Mouse (Mus musculus) kidney, adult 18-20 months (tissue): ENCODE results near the gene Cdh4.
A peak's percentile ranks its signal among the peaks of the same experiment; 100 is the strongest.

Experiments used
- DNase-seq: peaks from one replicate; pipeline ENCODE4 v3.0.0; 2021

Cdh4 gene

DNA sequence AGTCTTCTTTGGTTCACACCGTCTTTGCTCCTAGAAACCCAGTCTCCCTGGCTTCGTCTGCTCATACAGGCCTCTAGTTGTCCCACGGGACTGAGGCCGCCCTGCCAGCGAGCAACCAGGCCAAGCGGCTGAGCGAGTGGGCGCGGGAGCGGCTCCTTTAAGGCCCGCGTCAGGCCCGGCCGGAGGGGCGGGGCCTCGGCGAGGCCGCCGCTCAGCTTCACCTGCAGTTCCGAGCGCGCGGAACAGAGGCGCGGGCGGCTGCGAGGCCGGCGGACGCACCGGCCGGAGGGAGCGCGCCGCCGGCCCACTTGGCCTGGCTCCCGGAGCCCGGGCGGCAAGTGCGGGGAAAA, at the start of gene Cdh4:
Gene Cdh4 (plus strand): TSS at position 241 of the 350 bp plus-strand sequence.
- peak; percentile 84 for DNase-seq

DNA sequence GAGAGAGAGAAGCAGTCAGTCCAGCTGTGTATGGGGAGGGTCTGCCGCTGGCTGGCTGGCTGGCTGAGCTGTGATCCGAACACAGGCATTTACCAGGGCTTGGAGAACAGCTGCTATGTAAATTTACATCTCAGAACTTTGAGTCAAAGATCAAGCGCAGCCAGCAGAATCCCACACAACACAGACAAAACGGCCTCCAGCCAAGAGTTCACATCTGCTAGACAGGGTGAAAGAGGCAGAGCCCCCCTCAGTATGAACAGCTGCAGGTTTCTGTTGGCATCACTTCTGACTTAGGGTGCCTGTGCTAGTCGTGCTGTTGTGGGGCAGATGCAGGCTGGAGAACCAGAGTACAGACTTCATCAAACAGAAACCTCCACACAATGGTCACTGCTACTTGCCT, 46.8 kb upstream of the Cdh4 start:
- no peak for DNase-seq

DNA sequence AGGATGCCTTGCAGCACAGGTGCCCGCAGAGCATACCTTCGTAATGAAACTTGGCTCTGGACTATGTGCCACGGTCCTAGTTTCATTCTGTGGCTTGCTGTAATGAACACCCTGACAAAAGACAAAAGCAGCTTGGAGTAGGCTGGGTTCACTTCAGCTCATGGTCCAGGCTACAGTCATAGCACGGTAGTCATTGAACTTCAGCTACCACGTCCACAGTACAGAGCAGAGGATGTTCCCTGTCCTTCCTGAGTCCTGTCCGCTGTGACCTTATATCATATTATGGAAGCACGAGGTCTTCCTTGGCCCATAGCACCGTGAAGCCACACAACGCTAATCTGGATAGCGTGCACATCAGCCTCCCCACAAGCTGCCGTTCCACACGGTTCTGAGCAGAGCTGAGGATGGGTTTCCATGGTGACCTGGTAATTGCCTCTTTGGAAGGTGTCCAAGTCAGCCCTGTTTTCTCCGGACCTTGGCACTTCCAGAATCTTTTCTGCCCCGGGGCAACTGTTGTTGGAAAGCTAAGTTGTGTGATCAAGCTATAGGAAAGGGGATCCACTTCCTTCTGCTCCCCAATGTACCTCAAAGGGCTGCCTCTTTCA, 42.5 kb upstream of the Cdh4 start:
- DNase-seq = no peak

DNA sequence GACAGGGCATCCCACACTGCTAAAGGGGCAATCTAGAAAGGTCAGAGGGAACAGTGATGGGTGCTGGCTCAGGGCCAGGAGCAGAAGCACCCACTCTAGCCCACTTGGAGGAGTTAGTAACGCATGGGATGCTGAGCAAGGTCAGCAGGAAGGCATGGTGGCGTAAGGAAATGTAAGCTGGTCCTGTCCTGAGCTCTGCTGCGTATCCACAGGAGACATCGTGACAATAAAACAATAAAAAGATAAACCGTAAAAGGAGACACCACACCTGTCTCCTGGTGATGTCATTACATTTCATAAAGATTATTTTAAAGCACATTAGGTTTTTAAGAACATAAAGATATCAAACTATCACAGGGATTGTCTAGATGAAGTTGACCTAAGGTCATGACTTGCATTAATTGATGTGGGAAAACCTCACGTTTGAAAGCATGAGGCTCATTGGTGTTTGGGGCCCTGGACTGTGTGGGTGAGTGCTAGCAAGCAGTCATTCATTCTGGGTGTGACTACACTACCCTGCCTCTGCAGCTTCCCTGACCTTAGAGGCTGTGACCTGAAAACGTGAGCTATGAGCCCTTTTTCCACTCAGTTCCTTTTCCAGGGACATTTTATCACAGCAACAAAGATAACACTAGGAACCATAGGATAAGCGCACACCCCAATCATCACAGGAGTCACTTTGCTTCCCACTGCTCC, 31.2 kb upstream of the Cdh4 start:
- no peak for DNase-seq

DNA sequence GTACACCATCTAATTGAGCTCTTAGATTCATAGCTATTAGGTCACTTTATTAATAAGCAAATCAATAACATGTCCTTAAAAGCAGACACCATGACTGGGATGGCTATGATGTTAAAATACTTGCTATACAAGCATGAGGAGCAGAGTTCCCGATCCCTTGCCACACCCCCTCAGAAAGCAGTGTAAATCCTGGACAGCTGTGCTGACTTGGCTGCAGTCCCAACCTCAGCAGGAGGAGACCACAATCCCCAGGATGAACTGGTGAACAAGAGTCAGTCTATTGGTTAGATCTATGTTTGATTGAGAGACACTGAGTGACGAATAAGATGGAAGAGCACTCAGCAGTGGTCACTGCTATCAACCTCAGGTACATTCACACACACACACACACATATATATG, 29.3 kb upstream of the Cdh4 start:
- no peak for DNase-seq

DNA sequence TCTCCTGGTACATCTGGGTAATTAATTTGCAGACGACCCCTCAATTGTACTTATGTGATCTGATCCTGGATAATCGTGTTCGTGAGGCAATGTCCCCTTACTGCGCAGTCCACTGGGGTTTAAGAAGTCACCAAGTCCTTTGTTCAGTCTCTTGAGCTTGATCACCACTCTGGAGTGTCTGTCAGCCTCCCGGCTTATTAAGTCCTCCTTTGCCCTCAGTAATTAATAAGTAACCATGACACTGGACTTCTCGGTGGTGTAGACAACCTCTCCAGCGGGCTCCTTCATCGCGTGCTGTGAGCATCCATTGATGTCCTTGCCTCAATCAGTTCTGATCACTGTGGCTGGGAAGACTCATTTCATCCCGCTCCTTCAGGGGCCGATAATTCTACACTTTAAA, 28.0 kb upstream of the Cdh4 start:
- DNase-seq = no peak

DNA sequence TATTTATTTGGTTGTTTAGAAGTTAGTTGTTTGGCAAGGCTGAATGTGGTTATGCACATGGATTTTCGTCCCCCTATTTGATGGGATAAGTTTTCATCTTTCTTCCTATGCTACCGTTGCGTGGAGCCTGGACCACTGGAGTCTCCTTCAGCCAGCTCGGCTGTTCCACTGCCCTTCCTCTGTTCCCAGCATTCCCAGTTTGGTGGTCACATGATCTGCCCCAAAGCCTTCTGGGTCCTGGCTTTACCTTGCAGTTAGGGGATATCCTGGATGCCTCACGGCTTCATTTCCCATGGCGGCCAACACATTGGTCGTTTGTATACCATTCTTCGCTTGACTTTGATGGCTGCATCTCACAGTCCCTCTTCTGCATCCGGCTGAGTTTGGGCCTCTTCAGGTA, 27.5 kb upstream of the Cdh4 start:
- no peak for DNase-seq

DNA sequence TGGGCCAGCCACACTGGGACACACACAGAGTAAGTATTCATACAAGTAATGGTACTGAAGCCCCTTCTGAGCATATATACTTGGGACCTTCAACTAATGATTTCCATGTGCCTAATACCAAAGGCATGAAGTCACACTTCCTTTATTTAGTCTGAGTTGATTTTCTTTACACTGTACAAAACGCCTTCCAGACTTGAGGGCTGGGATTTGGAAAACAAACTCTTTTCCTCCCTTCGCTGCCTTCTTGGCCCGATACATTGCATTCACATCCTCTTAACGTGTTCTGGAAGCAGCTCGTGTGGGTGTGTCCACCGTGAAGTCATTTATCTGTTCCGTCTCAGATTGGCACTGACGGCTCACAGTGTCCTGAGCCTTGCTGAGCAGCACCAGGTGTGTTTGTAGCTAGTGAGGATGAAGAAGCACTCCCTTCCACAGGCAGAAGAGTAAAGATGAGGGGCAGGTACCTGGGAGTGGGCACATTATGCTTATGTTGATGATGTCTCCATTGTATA, 26.3 kb upstream of the Cdh4 start:
- DNase-seq = no peak

DNA sequence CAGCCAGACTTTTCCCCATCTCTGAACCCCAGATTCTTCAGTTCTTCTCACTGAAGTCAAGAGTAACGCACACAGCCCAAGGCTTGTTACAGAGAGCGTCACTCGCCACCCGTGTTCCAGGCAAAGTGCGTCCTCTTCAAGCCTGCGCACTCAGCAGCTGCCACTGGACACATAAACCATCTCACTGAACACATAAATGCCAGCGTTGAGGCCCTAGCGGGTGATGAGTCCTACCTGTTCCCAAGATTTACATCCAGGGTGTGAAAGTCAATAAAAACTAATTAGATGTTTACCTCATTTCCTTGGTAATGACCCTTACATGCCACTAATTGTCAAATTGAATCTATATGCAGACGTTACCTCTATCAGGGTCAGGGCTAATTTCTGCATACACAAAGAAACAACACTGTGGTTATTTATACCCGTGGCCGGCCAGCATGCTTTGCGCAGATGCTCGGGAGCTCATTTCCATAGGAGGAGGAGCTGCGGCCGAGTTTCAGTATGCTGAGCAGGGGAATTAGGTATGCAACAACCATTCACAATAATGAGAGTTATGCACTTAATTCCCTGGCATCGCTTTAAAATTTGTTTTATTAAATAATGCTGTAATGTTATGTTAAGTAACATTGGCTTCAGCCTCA, 25.5 kb upstream of the Cdh4 start:
- no peak for DNase-seq

DNA sequence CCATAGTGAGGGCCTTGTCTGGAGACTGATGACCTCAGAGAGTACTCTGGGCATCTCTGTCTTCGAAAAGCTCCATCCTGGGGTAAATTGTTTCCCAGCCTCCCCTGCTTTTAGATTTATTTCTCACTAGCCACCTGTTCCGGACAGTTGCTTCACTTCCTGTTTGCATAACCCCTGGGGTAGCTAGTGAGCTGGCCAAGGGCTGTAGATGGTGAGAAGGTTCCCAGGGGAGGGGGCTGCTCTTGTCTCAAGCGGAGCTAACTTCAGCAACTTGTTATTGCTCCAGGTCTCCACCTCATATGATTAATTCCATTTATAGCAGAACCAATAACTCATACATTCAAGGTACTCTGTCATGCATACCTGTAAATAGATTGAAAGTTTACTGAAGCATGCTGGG, 16.6 kb upstream of the Cdh4 start:
- no peak for DNase-seq

DNA sequence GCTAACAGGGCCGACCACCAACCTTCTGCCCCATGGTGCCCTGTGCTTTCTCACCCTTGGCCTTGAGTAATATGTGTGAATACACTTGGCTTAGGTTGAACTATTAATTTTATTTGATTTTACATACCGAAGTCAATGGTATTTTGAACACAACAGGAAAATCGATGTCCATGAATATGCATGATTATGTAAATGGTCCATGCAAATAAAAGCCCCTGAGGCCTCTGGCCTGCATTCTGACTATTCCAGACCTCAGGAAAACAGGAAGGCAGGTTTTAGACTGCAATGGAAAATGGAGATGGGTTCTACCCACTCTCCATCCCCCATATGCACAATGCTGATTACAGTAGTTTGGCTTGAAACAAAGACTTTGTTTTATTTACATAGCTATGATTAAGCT, 13.3 kb upstream of the Cdh4 start:
- no peak for DNase-seq

DNA sequence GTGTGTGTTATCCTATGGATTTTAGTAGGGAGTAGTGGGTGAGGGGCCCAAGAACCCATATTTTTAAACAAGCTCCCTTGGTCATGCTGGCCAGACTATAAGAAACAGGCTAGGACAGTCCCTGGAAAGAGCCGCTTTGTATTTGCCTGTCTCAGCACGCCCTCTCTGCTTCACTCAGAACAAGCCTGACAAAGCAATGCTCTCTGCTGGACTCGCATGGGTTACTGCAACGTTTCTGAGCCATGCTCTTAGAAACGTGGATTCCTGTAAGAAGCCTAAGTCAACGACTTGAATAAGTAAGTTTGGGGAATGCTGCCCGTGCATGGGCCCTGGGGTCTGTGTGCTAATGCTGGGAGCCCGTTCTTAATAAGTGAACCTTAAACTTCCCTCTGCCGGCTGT, 2.1 kb upstream of the Cdh4 start:
- DNase-seq = no peak

DNA sequence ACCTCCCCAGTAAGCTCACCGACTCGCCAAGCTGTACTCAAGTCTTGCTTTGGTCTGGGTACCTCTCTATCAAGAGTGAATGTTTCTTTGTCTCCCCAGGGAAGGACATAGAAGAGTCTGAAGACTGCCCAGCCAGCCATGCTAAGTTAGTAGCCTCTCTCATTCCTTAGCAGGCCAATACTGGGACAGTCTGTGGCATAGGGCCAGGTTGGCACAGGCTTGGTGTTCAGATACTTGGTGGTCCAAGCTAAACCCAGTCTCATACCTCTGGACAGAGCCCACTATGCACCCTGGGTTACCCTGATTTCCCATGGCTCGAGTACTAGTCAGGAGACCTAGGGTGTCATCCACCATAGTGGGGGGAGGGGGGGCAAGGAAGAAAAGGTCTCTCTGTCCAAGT, 1.1 kb upstream of the Cdh4 start:
- no peak for DNase-seq

DNA sequence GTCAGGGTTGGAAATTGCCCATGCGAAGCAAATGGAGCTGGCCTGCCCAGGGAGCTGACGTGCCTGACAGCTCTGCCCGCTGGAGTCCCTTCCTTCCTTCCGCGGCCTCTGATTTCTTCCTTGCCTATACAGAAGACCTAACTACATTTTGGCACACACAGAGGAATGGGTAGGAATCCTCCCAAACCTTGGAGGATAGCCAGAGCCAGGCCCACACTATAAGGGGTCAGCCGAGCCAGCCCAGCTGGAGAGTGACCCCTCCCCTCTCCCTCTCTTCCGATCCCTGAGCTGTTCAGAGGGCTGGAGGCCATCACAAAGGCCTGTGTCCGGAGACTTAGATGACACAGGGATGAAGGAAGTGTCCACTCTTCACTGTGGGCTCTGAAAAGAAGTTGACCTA, 514 bp upstream of the Cdh4 start:
- DNase-seq = peak; percentile 13

DNA sequence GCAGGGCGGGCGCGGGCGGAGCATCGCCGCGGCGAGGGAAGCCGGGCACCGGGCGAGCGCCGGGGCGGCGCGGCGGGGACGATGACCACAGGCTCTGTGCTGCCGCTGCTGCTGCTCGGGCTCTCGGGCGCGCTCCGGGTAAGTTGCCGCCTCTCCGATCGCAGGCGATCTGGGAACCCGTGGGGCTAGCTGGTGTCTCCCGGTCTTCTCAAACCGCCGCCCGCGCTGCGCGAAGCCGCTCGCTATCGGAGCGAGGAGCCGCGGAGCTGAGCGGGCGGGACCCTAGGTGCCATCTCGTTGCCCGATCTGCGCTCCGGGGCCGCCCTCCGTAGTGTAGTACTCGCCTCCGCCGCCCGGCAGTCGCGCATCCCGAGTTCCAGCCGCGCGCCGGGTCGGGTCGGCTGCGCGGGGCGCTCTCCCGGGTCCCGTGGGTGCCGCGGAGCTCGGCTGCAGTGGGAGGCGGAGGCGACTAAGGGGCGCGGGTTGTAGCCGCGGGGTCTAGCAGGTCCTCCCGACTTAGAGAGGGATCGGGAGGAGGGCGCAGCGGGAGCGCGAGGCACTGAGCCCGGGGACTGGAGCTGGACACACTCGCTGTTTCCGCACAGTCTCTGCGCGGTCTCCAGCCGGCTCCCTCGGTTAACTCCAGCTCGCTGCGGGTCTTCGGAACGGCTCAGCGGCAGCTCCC, 452 bp downstream of the Cdh4 start:
- no peak for DNase-seq

DNA sequence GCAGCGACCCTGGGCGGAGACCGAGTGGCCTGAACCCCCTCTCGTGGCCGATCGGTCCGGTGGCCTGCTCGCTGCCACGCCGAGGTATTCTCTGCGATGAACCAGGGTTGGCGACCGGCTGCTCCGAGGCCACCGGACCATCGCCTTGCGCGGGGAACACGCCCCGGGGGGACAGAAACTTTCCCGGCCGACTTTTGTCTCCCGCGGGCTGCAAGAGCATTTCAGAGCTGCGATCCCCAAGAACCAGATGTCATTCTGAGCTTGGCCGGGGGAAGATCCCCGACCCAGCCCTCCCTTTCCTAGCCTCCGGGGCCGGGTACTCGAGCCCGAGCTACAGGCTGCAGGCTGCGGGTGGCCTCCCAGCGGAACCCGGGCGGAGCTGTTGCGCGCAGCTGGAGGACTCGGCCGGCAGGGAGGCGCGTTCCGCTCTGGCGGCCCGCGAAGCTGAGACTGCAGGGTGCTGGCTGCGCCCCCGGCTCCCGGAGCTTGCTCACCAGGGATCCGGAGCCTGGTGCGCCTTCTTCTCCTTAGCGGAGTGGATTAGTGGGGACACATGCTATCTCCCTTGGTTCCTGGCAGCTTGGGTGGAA, 1.1 kb downstream of the Cdh4 start:
- peak; percentile 64 for DNase-seq

DNA sequence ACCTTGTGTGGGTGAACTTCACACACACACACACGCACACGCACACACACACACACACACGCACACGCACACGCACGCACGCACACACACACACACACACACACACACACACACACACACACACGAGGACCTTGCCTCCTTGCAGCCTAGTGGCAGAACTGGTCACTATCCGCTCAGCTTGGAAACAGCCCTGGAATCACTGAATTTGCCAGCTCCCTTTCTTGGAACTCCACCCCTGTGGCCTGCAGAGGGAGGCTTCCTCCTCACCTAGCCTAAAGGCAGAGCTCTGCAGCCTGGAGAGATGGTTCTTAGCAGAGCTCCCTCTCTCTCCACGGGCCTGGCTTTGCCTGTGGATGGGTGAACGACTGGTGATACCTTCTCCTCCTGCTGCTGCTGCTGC, 1.7 kb downstream of the Cdh4 start:
- no peak for DNase-seq

DNA sequence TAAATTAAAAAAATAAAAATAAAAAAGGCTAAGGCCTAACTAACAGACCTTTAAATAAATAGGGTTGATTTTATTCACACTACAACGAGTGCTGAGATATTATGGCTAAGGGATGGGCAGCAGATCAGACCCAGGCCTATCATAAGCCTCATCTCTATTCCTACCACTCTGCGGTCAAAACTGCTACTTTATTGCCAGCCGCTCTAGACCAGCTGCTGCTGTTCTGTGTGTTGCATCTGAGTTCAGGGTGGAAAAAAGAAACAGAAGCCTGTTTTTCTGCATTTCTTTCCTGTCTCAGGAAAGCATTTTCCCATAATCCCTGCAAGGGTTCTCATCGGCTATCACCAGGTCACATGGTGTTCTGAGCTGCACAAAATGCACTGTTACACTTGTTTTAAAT, 6.0 kb downstream of the Cdh4 start:
- no peak for DNase-seq

DNA sequence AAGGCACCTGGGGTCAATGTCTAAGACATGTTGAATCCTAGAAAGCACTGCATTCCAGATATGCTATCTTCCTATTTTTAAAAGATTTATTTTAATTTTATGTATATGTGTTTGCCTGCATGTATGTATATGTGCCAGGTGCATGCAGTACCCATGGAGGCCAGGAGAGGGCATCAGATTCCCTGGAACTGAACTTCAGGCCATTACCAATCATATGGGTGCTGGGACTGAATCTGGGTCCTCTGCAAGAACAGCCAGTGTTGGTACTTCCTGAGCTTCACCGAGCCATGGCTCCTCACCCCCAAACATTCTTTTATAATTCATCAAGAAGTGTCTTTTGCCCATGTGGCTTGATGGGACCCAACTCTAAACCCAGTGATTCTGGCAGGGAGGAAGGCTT, 6.8 kb downstream of the Cdh4 start:
- DNase-seq = no peak

DNA sequence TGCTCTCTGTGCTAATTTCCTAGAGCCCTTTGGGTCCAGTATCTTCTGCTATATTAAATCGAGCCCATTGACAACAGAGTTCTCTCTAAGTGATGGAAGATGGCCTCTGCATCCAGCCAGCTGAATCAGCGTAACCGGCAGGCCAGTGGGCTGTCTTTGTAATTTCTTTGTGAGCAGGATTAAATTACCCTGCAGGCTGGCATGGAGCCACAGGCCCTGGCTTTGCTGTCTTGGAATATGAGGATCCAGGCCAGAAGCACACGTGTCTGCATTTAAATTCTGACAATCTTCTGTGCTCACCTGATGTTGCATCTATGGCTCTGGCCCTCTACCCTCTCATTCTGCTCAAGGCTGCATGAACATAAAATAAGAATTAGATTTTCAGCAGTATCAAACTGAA, 17.0 kb downstream of the Cdh4 start:
- no peak for DNase-seq

DNA sequence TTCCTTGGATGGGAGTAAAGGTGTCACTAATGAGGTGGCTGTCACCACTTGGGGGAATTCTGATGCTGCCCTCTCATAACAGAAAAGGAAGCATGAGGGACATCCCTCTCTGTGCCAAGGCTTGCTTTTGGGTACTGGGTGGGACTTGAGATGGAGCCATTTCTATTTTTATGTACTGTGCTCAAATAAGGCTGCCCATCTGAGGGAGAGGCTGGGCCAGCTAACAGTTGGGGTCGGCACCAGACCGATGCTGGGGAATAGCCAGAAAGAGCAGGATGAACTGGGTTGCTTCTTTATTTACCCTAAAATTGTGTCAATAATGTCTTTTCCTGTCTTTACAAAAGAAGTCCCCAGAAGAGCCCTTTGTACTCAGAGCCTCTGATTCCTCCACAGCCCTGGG, 17.4 kb downstream of the Cdh4 start:
- no peak for DNase-seq

DNA sequence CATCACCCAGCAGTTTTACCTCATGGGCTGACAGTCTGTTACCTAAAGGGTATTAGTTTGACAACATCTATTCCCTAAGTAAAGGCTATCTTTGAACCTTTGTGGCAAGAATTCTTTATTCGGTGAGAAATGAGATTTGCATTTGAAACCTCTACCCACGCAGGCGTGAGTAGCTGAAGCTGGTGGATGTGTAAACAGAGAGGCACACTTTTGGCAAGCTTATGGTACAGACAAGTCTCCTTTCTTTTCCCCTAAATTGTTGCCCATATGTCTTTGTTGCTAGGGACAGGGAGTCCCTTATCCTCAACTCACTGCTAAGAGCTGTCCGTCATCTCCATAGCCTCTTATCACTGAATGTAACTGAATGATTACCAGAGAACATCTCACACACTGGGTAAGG, 21.3 kb downstream of the Cdh4 start:
- no peak for DNase-seq

DNA sequence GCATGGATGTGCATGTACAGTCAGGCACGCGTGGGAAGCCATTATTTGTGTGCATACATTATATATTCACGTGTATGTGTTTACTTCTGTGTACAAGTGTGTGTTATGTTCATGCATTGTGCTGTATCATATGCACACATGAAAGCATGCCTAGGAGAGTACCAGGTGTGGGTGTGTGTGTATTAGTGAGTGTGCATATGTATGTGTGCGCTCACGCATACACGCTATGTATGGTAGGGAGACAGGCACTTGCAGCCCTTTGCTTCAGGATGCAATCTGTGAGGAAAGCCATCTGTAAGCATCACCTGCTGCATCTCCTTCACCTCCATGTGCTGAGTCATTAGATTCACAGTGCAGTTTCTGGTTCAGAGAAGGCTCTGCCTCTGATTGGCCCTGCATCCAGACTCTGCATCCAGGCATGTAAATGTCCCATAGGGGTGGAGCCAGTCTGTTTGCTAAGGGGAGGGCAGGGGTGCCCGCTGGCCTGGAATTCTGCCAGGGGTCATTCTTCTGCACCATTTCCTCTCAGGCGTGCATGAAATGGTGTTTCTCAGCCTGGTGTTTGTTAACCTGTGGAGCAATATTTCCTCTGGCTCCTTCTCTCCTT, 25.7 kb downstream of the Cdh4 start:
- DNase-seq = peak; percentile 7
